Mouse (Mus musculus): ENCODE results near the gene Ssbp3.

Ssbp3 gene

GRCm38 (mm10) chr4:107012574-107012973, 102.1 kb downstream of the Ssbp3 start:
- peak; percentile 77 to 87 for DNase-seq

- no peak for DNase-seq
Measured at GRCm38 (mm10) chr4:107013119-107013816, 102.8 kb downstream of the Ssbp3 start.

GRCm38 (mm10) chr4:107013817-107014260, 103.3 kb downstream of the Ssbp3 start:
- DNase-seq, result no peak

- DNase-seq, result peak; percentile 76 to 81
Measured at GRCm38 (mm10) chr4:107015971-107016511, 105.5 kb downstream of the Ssbp3 start.

- no peak for DNase-seq
Measured at GRCm38 (mm10) chr4:107017257-107017656, 106.8 kb downstream of the Ssbp3 start.

- no peak for DNase-seq
Measured at GRCm38 (mm10) chr4:107018521-107018920, 108.0 kb downstream of the Ssbp3 start.

GRCm38 (mm10) chr4:107019027-107019426, 108.5 kb downstream of the Ssbp3 start:
- DNase-seq, result peak; percentile 70 to 72

- DNase-seq, result no peak
Measured at GRCm38 (mm10) chr4:107020287-107021000, 109.9 kb downstream of the Ssbp3 start.

- DNase-seq, result no peak
Measured at GRCm38 (mm10) chr4:107021464-107021863, 111.0 kb downstream of the Ssbp3 start.

- DNase-seq, result no peak
Measured at GRCm38 (mm10) chr4:107024899-107025298, 114.4 kb downstream of the Ssbp3 start.

- no peak for DNase-seq
Measured at GRCm38 (mm10) chr4:107025369-107025768, 114.9 kb downstream of the Ssbp3 start.

- DNase-seq, result no peak
Measured at GRCm38 (mm10) chr4:107026451-107026850, 116.0 kb downstream of the Ssbp3 start.

- DNase-seq, result no peak
Measured at GRCm38 (mm10) chr4:107035689-107036088, 125.2 kb downstream of the Ssbp3 start.

GRCm38 (mm10) chr4:107036985-107037384, 126.5 kb downstream of the Ssbp3 start:
- no peak for DNase-seq

- DNase-seq, result peak in 1 of 2 experiments; percentile 22
Measured at GRCm38 (mm10) chr4:107038303-107038702, 127.8 kb downstream of the Ssbp3 start.

- DNase-seq, result peak; percentile 69
Measured at GRCm38 (mm10) chr4:107039270-107039669, 128.8 kb downstream of the Ssbp3 start.

- DNase-seq, result no peak
Measured at GRCm38 (mm10) chr4:107042304-107042703, 131.8 kb downstream of the Ssbp3 start.

- no peak for DNase-seq
Measured at GRCm38 (mm10) chr4:107045188-107045587, 134.7 kb downstream of the Ssbp3 start.

GRCm38 (mm10) chr4:107047806-107048205, 137.3 kb downstream of the Ssbp3 start:
- peak; percentile 51 to 62 for DNase-seq

GRCm38 (mm10) chr4:107048568-107049162, 138.2 kb downstream of the Ssbp3 start:
- DNase-seq, result peak; percentile 95 to 96

- DNase-seq, result no peak
Measured at GRCm38 (mm10) chr4:107051889-107052288, 141.4 kb downstream of the Ssbp3 start.

- no peak for DNase-seq
Measured at GRCm38 (mm10) chr4:107052962-107053553, 142.6 kb downstream of the Ssbp3 start.

- DNase-seq, result no peak
Measured at GRCm38 (mm10) chr4:107056088-107056487, 145.6 kb downstream of the Ssbp3 start.

All from cerebellum, postnatal 14 days (tissue).